Mouse (Mus musculus) spleen, adult 2 months (tissue): ENCODE data around the gene Lrrc27.

Experiments used
- CTCF ChIP-seq: fragments of 200-500 bp; IDR thresholded peaks from 2 replicates; pipeline ENCODE4 v1.5.1; 2011; ENCODE audit warnings: mild to moderate bottlenecking, inconsistent platforms; ENCODE audit not compliant: insufficient read depth, insufficient read length, insufficient replicate concordance; ENCODE audit errors: extremely low read depth
- POLR2A ChIP-seq: fragments of 200-500 bp; IDR thresholded peaks from 2 replicates; pipeline ENCODE4 v1.6.1; 2011; ENCODE audit warnings: low read depth, low read length, inconsistent platforms

GRCm38 (mm10) chr7:139216464-139216863 is 3.7 kb downstream of the Lrrc27 start:
- TF ChIP-seq CTCF (no peak), POLR2A (no peak)
